Mouse (Mus musculus): ENCODE data around the gene Muc1.

GRCm38 (mm10) chr3:89251365-89251895 lies 22.6 kb downstream of the Muc1 start:
- TF ChIP-seq POLR2A (IDR thresholded peaks at IDR 0.05; ENCODE audit: insufficient read depth, low read length) (no peak), CTCF (IDR thresholded peaks at IDR 0.05; ENCODE audit: low read depth, low read length) (no peak), EP300 (IDR thresholded peaks at IDR 0.05; ENCODE audit: insufficient read depth, low read depth, low read length) (no peak)

All from ES-Bruce4 (cell line).